Comparison of ENCODE assay signal across 24 mouse cellular contexts in genomic region chr10:41912290-41912994, GRCm38 (mm10).
A peak's percentile ranks its signal among the peaks of the same experiment; 100 is the strongest.
DNase-seq lines count a peak whose midpoint lies in the region; ATAC-seq lines count a peak whose summit lies in the region.
"Had no signal": no experiment of that assay in that cellular context is flagged by ENCODE, and none has a peak within 500 bp of the region (broad histone marks: within the 10 kb centered on the region; RNA-seq: fewer than 3 reads in every experiment).

No protein-coding gene starts in this region.

- H3K9ac ChIP-seq in liver, embryonic 12.5 days = peak overlapping the region; percentile 45
- H3K9ac ChIP-seq: limb, embryonic 12.5 days; lung, embryonic 14.5 days; neural tube, embryonic 13.5 days had no signal

- peaks cover 61% of the 10 kb centered on the region for H3K4me1 ChIP-seq in liver, embryonic 12.5 days
- H3K4me1 ChIP-seq: limb, embryonic 12.5 days had no signal

- H3K4me3 ChIP-seq in liver, embryonic 12.5 days = peak overlapping the region; percentile 22; the same call in 1 of the 2 replicates
- H3K4me3 ChIP-seq: hindbrain, embryonic 10.5 days; limb, embryonic 12.5 days; neural tube, embryonic 13.5 days had no signal

- peak; percentile 82 for DNase-seq in MEL-GATA-1-ER (ENCODE audit: extremely low read depth, low read depth)
- DNase-seq in c-Kit-positive CD71-positive TER-119-positive erythroid progenitor cells, embryonic 14.5 days (ENCODE audit: low spot score) = peak; percentile 89
- DNase-seq in lung, postnatal 36 days = no peak
- DNase-seq in layer of hippocampus, postnatal 14 days (ENCODE audit: low spot score in 2 of 2) = no peak
- no peak for DNase-seq in T-cell, adult 2 months (ENCODE audit: low spot score)
- DNase-seq: adrenal gland, postnatal 14 days; cerebellum, adult 8-10 months; gastrocnemius, postnatal 36 days; kidney, adult 2 months; kidney, postnatal 25 days; layer of hippocampus, adult 9-11 months; lung, embryonic 14.5 days; midbrain, embryonic 14.5 days; right cerebral cortex, adult 18-20 months; thymus, postnatal 25 days had no signal

- H3K27me3 ChIP-seq in liver, embryonic 12.5 days (replicated peaks) = no peaks in the 10 kb centered on the region
- H3K27me3 ChIP-seq: limb, embryonic 12.5 days; neural tube, embryonic 13.5 days; Patski had no signal

- H3K36me3 ChIP-seq in liver, embryonic 12.5 days = peaks cover 16% of the 10 kb centered on the region

- H3K9me3 ChIP-seq in liver, embryonic 12.5 days (replicated peaks) = no peaks in the 10 kb centered on the region
- H3K9me3 ChIP-seq: hindbrain, embryonic 10.5 days; limb, embryonic 12.5 days; neural tube, embryonic 13.5 days had no signal

- peak overlapping the region; percentile 63 for H3K4me2 ChIP-seq in liver, embryonic 12.5 days
- H3K4me2 ChIP-seq: limb, embryonic 12.5 days; lung, embryonic 14.5 days; neural tube, embryonic 13.5 days had no signal

- peak overlapping the region; percentile 92 for H3K27ac ChIP-seq in liver, embryonic 12.5 days
- H3K27ac ChIP-seq: hindbrain, embryonic 10.5 days; limb, embryonic 12.5 days; neural tube, embryonic 13.5 days had no signal

- WGBS in liver, embryonic 12.5 days (ENCODE audit: insufficient replicate concordance) = 40% methylated on average over 8 of the region's 8 CpGs

- peak; percentile 97 for ATAC-seq in liver, embryonic 12.5 days
- peak; percentile 96 for ATAC-seq in megakaryocyte-erythroid progenitor cell, adult 5-6 weeks (replicated peaks; ENCODE audit: low FRiP score, low TSS enrichment, poor library complexity, severe bottlenecking)
- no peak for ATAC-seq in granulocyte monocyte progenitor cell, adult 5-6 weeks (replicated peaks; ENCODE audit: poor library complexity, severe bottlenecking)
- ATAC-seq: activated CD4-positive, CD25-positive, alpha-beta regulatory T cell, adult 4 months; forebrain, embryonic 16.5 days; Patski had no signal

Comparison
In these comparisons a context has a peak if more than half of its experiments do, and no peak if none do; other contexts are left out.
1. DNase-seq: peak in MEL-GATA-1-ER (single experiment) and c-Kit-positive CD71-positive TER-119-positive erythroid progenitor cells, embryonic 14.5 days (single experiment); none in lung, postnatal 36 days (single experiment), layer of hippocampus, postnatal 14 days (0 of 2) and T-cell, adult 2 months (single experiment).